In the genomic region with DNA sequence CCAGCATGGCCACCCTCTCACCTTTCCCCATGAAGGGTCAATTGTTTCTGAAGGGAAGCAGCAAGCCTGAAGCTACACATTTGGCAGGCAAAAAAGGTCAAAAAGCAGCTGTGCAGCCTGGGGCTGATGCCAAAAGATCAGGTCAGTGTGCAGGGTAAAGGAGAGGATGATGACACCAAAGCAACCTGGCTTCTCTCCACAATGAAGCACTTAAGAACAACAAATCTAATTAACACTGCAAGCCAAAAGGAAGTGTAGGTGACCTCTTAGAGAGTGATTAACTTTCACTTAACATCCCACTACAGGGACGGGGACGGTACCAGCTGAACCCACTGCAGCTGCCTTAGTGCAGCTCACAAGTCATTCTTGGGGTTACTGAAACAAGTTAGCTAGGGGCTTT, we compare ENCODE assay signal across 13 mouse cellular contexts.
DNase-seq lines count a peak whose midpoint lies in the region; ATAC-seq and TF ChIP-seq lines count a peak whose summit lies in the region.
"Had no signal": no experiment of that assay in that cellular context is flagged by ENCODE, and none has a peak within 500 bp of the region (broad histone marks: within the 10 kb centered on the region; RNA-seq: fewer than 3 reads in every experiment).

No protein-coding gene starts in this region.

- H3K9me3 ChIP-seq in liver, postnatal 0 days (ENCODE audit: low read length), result no peaks in the 10 kb centered on the region
- no peaks in the 10 kb centered on the region for H3K9me3 ChIP-seq in liver, embryonic 12.5 days (replicated peaks)
- no peaks in the 10 kb centered on the region for H3K9me3 ChIP-seq in kidney, embryonic 14.5 days (ENCODE audit: control insufficient read depth, low read length)
- H3K9me3 ChIP-seq: midbrain, embryonic 10.5 days had no signal

- ATAC-seq in liver, postnatal 0 days, result 0 out of 2 replicates have a peak, but pooled peaks have one; percentile 23
- no peak for ATAC-seq in liver, embryonic 12.5 days
- peak; percentile 71 for ATAC-seq in kidney, embryonic 14.5 days (ENCODE audit: low FRiP score, low TSS enrichment)
- no peak for ATAC-seq in activated CD4-positive, CD25-positive, alpha-beta regulatory T cell, adult 4 months
- ATAC-seq: hindbrain, embryonic 16.5 days had no signal

- H3K9ac ChIP-seq in liver, postnatal 0 days (replicated peaks), result no peak overlapping the region
- H3K9ac ChIP-seq in liver, embryonic 12.5 days, result no peak overlapping the region
- H3K9ac ChIP-seq in kidney, embryonic 14.5 days (ENCODE audit: low read depth, low read length), result no peak overlapping the region
- H3K9ac ChIP-seq: lung, embryonic 14.5 days had no signal

- no peaks in the 10 kb centered on the region for H3K36me3 ChIP-seq in liver, postnatal 0 days (replicated peaks; ENCODE audit: insufficient read depth, low read length)
- H3K36me3 ChIP-seq in liver, embryonic 12.5 days, result peaks cover 4% of the 10 kb centered on the region; the same call in 1 of the 2 replicates
- no peaks in the 10 kb centered on the region for H3K36me3 ChIP-seq in kidney, embryonic 14.5 days (ENCODE audit: control insufficient read depth, insufficient read depth, low read length)
- H3K36me3 ChIP-seq: midbrain, embryonic 10.5 days had no signal

- no peak overlapping the region for H3K4me3 ChIP-seq in liver, postnatal 0 days (ENCODE audit: low read depth, low read length)
- H3K4me3 ChIP-seq in liver, embryonic 12.5 days, result no peak overlapping the region
- H3K4me3 ChIP-seq in kidney, embryonic 14.5 days (ENCODE audit: low read length), result no peak overlapping the region
- H3K4me3 ChIP-seq: midbrain, embryonic 10.5 days had no signal

- H3K27ac ChIP-seq in liver, postnatal 0 days (ENCODE audit: low read depth), result no peak overlapping the region
- H3K27ac ChIP-seq in liver, embryonic 12.5 days, result no peak overlapping the region
- peak overlapping the region; percentile 24; the same call in 1 of the 2 replicates for H3K27ac ChIP-seq in kidney, embryonic 14.5 days (ENCODE audit: low read depth, low read length)
- H3K27ac ChIP-seq: midbrain, embryonic 10.5 days had no signal

- no peak for TF ChIP-seq EP300 in liver, postnatal 0 days (IDR thresholded peaks at IDR 0.05; ENCODE audit: low read depth)

- no peak overlapping the region for H3K4me2 ChIP-seq in liver, postnatal 0 days (ENCODE audit: low read depth, low read length)
- no peak overlapping the region for H3K4me2 ChIP-seq in liver, embryonic 12.5 days
- no peak overlapping the region for H3K4me2 ChIP-seq in kidney, embryonic 14.5 days (replicated peaks; ENCODE audit: low read depth, low read length)
- H3K4me2 ChIP-seq: lung, embryonic 14.5 days had no signal

- DNase-seq in adrenal gland, adult 2 months, result peak; percentile 18
- DNase-seq in adrenal gland, adult 18-20 months (ENCODE audit: low spot score in 2 of 2), result no peak
- no peak for DNase-seq in liver, postnatal 0 days
- DNase-seq in skeletal muscle tissue, adult 2 months (ENCODE audit: low read depth, low spot score), result peak; percentile 34
- DNase-seq in thymus, postnatal 14 days, result no peak
- DNase-seq: cerebellum, postnatal 14 days; lung, embryonic 14.5 days; right cerebral cortex, postnatal 4 days had no signal

- H3K27me3 ChIP-seq in liver, postnatal 0 days (ENCODE audit: insufficient read depth, low read length), result no peaks in the 10 kb centered on the region
- no peaks in the 10 kb centered on the region for H3K27me3 ChIP-seq in liver, embryonic 12.5 days (replicated peaks)
- no peaks in the 10 kb centered on the region for H3K27me3 ChIP-seq in kidney, embryonic 14.5 days (ENCODE audit: control insufficient read depth, insufficient read depth, low read length)

- WGBS in liver, postnatal 0 days (ENCODE audit: insufficient replicate concordance), result 73% methylated on average over 2 of the region's 2 CpGs
- 82% methylated on average over 2 of the region's 2 CpGs for WGBS in liver, embryonic 12.5 days (ENCODE audit: insufficient replicate concordance)
- 3% methylated on average over 2 of the region's 2 CpGs for WGBS in kidney, embryonic 14.5 days

- no peaks in the 10 kb centered on the region for H3K4me1 ChIP-seq in liver, postnatal 0 days (ENCODE audit: insufficient read depth)
- H3K4me1 ChIP-seq in liver, embryonic 12.5 days, result peaks cover 6% of the 10 kb centered on the region; the same call in 1 of the 2 replicates
- H3K4me1 ChIP-seq in kidney, embryonic 14.5 days (ENCODE audit: control insufficient read depth, insufficient read depth, low read length), result peaks cover 8% of the 10 kb centered on the region; the same call in 1 of the 2 replicates

- no peak for TF ChIP-seq CTCF in liver, postnatal 0 days (IDR thresholded peaks at IDR 0.05; ENCODE audit: low read depth)

Comparison
In these comparisons a context has a peak if more than half of its experiments do, and no peak if none do; other contexts are left out.
1. DNase-seq: peak in adrenal gland, adult 2 months (single experiment) and skeletal muscle tissue, adult 2 months (single experiment); none in adrenal gland, adult 18-20 months (0 of 2), liver, postnatal 0 days (single experiment) and thymus, postnatal 14 days (single experiment).
2. ATAC-seq: peak in liver, postnatal 0 days (single experiment) and kidney, embryonic 14.5 days (single experiment); none in liver, embryonic 12.5 days (single experiment) and activated CD4-positive, CD25-positive, alpha-beta regulatory T cell, adult 4 months (single experiment).